Mouse (Mus musculus) CH12.LX (cell line): ENCODE data around the gene Fam171a2. TPM values are rescaled to one million over a fixed set of nuclear protein-coding genes. Genes with fewer than 3 reads are reported as not detected.

Experiments used
- DNase-seq: peaks from one replicate; pipeline ENCODE4 v3.0.0-alpha.2; 2013; ENCODE audit errors: extremely low read depth
- H3K27ac ChIP-seq: 2 replicates; pipeline ENCODE4 v1.5.1; 2012; ENCODE audit warnings: low read depth, mild to moderate bottlenecking, control low read depth, moderate library complexity; ENCODE audit not compliant: insufficient read depth
- H3K27me3 ChIP-seq: replicated peaks from 2 replicates; pipeline ENCODE3; 2012; ENCODE audit warnings: inconsistent platforms
- H3K36me3 ChIP-seq, 2 experiments: replicated peaks in 1 of 2; 2 replicates each; pipeline versions ENCODE3 to v1.6.1; 2012; ENCODE audit warnings: inconsistent platforms in 1 of 2, low read length in 1 of 2, mild to moderate bottlenecking in 1 of 2, mixed read lengths in 1 of 2, moderate library complexity in 1 of 2; ENCODE audit not compliant: control insufficient read depth in 1 of 2, insufficient read depth in 1 of 2
- H3K4me1 ChIP-seq, 2 experiments: 2 replicates each; pipeline ENCODE4 v1.6.1; 2012; ENCODE audit warnings: inconsistent platforms in 1 of 2, moderate library complexity in 1 of 2; ENCODE audit not compliant: insufficient read depth in 2 of 2, control insufficient read depth in 1 of 2
- H3K4me2 ChIP-seq: 2 replicates; pipeline ENCODE4 v1.6.1; 2012; ENCODE audit warnings: low read depth, mild to moderate bottlenecking, control low read depth; ENCODE audit not compliant: poor library complexity, insufficient read depth, severe bottlenecking
- H3K4me3 ChIP-seq, 3 experiments: fragments of 150-350 bp in 1 of 3; sonication (generic) in 1 of 3; replicated peaks in 1 of 3; 2 replicates each; pipeline versions ENCODE3 to v1.5.1; 2011 to 2012; ENCODE audit warnings: low read depth in 2 of 3, low read length in 2 of 3, mild to moderate bottlenecking in 2 of 3, moderate library complexity in 2 of 3, control low read depth in 1 of 3, improper control_type of control experiment in 1 of 3, inconsistent platforms in 1 of 3, mixed read lengths in 1 of 3; ENCODE audit not compliant: poor library complexity in 1 of 3
- H3K79me2 ChIP-seq: replicated peaks from 2 replicates; pipeline ENCODE4 v1.6.1; 2012; ENCODE audit warnings: mild to moderate bottlenecking, moderate library complexity; ENCODE audit not compliant: control insufficient read depth, poor library complexity, insufficient read depth, severe bottlenecking; ENCODE audit errors: extremely low read depth
- H3K9ac ChIP-seq: 2 replicates; pipeline ENCODE4 v1.6.1; 2012; ENCODE audit warnings: low read depth, mild to moderate bottlenecking, control low read depth, moderate library complexity; ENCODE audit not compliant: insufficient read depth
- H3K9me3 ChIP-seq: replicated peaks from 2 replicates; pipeline ENCODE3; 2012; ENCODE audit warnings: low read length, inconsistent platforms, mixed read lengths
- CHD1 ChIP-seq: IDR thresholded peaks from 2 replicates; pipeline ENCODE4 v1.6.1; 2012; ENCODE audit warnings: low read depth, low read length, improper control_type of control experiment, inconsistent platforms
- CHD2 ChIP-seq: IDR thresholded peaks from 2 replicates; pipeline ENCODE4 v1.6.1; 2011; ENCODE audit warnings: low read length, improper control_type of control experiment
- CTCF ChIP-seq, 2 experiments: IDR thresholded peaks in 1 of 2; conservative IDR thresholded peaks in 1 of 2; 2 replicates each; pipeline ENCODE4 v1.5.1; 2011 to 2012; ENCODE audit warnings: low read depth in 2 of 2, low read length in 2 of 2, improper control_type of control experiment in 1 of 2, inconsistent platforms in 1 of 2, mild to moderate bottlenecking in 1 of 2, moderate library complexity in 1 of 2
- ELF1 ChIP-seq: IDR thresholded peaks from 2 replicates; pipeline ENCODE4 v1.6.1; 2014; ENCODE audit warnings: low read depth, mild to moderate bottlenecking, inconsistent platforms, low read length, improper control_type of control experiment
- KAT2A ChIP-seq: IDR thresholded peaks from 2 replicates; pipeline ENCODE4 v1.6.1; 2012; ENCODE audit warnings: low read length, improper control_type of control experiment, inconsistent platforms; ENCODE audit not compliant: insufficient replicate concordance
- MAX ChIP-seq: IDR thresholded peaks from 2 replicates; pipeline ENCODE4 v1.6.1; 2011; ENCODE audit warnings: low read length, improper control_type of control experiment
- MXI1 ChIP-seq: IDR thresholded peaks from 2 replicates; pipeline ENCODE4 v1.6.1; 2011; ENCODE audit warnings: mild to moderate bottlenecking, low read depth, low read length, improper control_type of control experiment
- NELFE ChIP-seq: IDR thresholded peaks from 2 replicates; pipeline ENCODE4 v1.6.1; 2011; ENCODE audit warnings: low read depth, low read length, improper control_type of control experiment
- POLR2A ChIP-seq: IDR thresholded peaks from 2 replicates; pipeline ENCODE4 v1.6.1; 2011; ENCODE audit warnings: low read depth, mild to moderate bottlenecking, improper control_type of control experiment, low read length
- TBP ChIP-seq: conservative IDR thresholded peaks from 2 replicates; pipeline ENCODE4 v1.6.1; 2011; ENCODE audit warnings: low read depth, low read length, improper control_type of control experiment
- TCF12 ChIP-seq: IDR thresholded peaks from 2 replicates; pipeline ENCODE4 v1.6.1; 2014; ENCODE audit warnings: low read depth, mild to moderate bottlenecking, inconsistent platforms, low read length, improper control_type of control experiment
- UBTF ChIP-seq: IDR thresholded peaks from 2 replicates; pipeline ENCODE4 v1.6.1; 2012; ENCODE audit warnings: low read depth, mild to moderate bottlenecking, inconsistent platforms, low read length, improper control_type of control experiment, moderate library complexity
- USF1 ChIP-seq: IDR thresholded peaks from 2 replicates; pipeline ENCODE4 v1.6.1; 2014; ENCODE audit warnings: low read depth, mild to moderate bottlenecking, inconsistent platforms, low read length, improper control_type of control experiment
- USF2 ChIP-seq: conservative IDR thresholded peaks from 2 replicates; pipeline ENCODE4 v1.6.1; 2011; ENCODE audit warnings: low read depth, low read length, improper control_type of control experiment
- ZKSCAN1 ChIP-seq: IDR thresholded peaks from 2 replicates; pipeline ENCODE4 v1.6.1; 2012; ENCODE audit warnings: low read depth, inconsistent platforms, low read length, improper control_type of control experiment, borderline replicate concordance
- ZNF384 ChIP-seq: IDR thresholded peaks from 2 replicates; pipeline ENCODE4 v1.6.1; 2012; ENCODE audit warnings: low read depth, low read length, improper control_type of control experiment, inconsistent platforms
- dilution Hi-C: fragments of 300-500 bp; cut with MboI; formaldehyde crosslinking; loops from 2 replicates; pipeline ENCODE4 v1.14.3; 2020; ENCODE audit warnings: low sequenced_read_pairs; ENCODE audit not compliant: extremely low pct_unique_long_range_greater_than_20kb, extremely low pct_ligation_motif_present
- in situ Hi-C: fragments of 300-500 bp; cut with MboI; formaldehyde crosslinking; loops from 3 replicates; pipeline ENCODE4 v1.14.3; 2019; ENCODE audit warnings: low sequenced_read_pairs, low pct_ligation_motif_present, low pct_unique_long_range_greater_than_20kb, mixed read lengths
- polyA plus RNA-seq: library from polyadenylated mRNA; unstranded; fragments of >175 nt; gene quantifications from 2 replicates; pipeline ENCODE4 v1.2.1, GENCODE M21; 2012; ENCODE audit warnings: low read depth; ENCODE audit not compliant: insufficient read length
- total RNA-seq, 2 experiments: library from RNA; depleted of rRNA; stranded (reverse); fragments of 300-350 nt in 1 of 2; fragments of >200 nt in 1 of 2; gene quantifications; 2 replicates each; pipeline ENCODE4 v1.2.3; 2012 to 2014

Gene Fam171a2
- total and polyA plus RNA-seq, 3 experiments, result not detected

DNA sequence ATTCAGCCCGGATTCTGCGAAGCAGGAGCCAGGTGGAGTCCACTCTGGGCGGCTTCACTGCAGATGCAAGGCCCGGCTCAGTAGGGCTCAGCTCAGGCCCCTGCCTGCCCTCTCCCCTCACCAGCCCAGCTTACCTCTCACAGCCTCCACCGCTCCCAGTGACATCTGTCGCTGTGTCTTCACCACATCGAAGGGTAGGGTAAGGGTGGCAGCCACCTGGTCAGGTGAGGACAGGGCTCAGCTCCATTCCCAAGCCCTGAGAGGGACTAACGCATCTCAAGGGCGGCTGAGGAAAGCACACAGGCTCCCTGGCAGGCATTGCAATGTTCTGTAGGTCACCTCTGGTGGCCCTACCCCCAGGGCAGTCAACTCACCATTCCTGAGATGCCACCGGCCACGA lies 43.8 kb downstream of the Fam171a2 start:
- no peaks in the 10 kb centered on the region for H3K27me3 ChIP-seq
- H3K4me3 ChIP-seq, result no peak overlapping the region
- no peak overlapping the region for H3K4me2 ChIP-seq
- DNase-seq, result no peak
- peaks cover 46 to 64% of the 10 kb centered on the region in 2 experiments for H3K36me3 ChIP-seq
- dilution Hi-C loops, result loop anchor here (25.0 kb wide), 1 partner anchor 91 kb away; the partner anchor contains the start of gene Ubtf
- H3K27ac ChIP-seq, result no peak overlapping the region
- H3K9me3 ChIP-seq, result no peaks in the 10 kb centered on the region
- H3K79me2 ChIP-seq, result peaks cover 12% of the 10 kb centered on the region
- peaks cover 8 to 29% of the 10 kb centered on the region in 2 experiments for H3K4me1 ChIP-seq
- in situ Hi-C loops, result no loop called here
- TF ChIP-seq ELF1, result no peak
- no peak for TF ChIP-seq USF2
- TF ChIP-seq CTCF (conservative IDR thresholded peaks at IDR 0.05 in 1 of 2, IDR thresholded peaks at IDR 0.05 in 1 of 2; ENCODE audit: low read depth in 2 of 2, low read length in 2 of 2), result no peak
- no peak for TF ChIP-seq UBTF
- no peak for TF ChIP-seq KAT2A
- TF ChIP-seq POLR2A, result no peak; the same call in 1 of the 2 replicates
- no peak for TF ChIP-seq CHD1
- TF ChIP-seq TBP, result no peak
- H3K9ac ChIP-seq, result no peak overlapping the region

DNA sequence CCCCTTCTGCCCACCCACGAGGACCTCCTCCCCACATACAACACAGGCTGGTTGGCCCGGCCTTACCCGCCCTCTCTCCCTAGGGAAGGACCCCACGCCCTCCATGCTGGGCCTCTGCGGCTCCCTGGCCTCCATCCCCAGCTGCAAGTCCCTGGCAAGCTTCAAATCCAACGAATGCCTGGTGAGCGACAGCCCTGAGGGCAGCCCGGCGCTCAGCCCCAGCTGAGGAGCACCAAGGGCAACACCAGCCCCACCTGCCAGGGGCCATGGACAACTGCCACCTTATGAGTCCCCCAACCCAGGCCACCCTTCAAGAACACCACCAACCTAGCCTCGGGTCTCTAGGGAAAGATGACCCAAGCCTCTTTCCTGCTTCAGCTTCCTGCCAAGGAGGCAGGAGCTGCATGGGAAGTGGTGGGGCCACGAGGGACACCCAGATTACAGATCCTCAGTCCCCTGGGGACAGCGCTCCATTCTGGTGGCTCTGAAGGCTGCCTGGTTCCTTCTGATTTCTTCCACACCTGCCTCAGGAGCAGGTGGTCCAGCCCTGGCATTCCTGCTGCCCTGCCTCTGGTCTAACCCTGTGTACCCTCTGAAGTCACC lies 45.5 kb downstream of the Fam171a2 start:
- Histone ChIP-seq H3K4me2 (no peak overlapping the region), H3K9me3 (no peaks in the 10 kb centered on the region), H3K4me1 (peaks cover 8 to 29% of the 10 kb centered on the region in 2 experiments), H3K9ac (no peak overlapping the region), H3K79me2 (peaks cover 12% of the 10 kb centered on the region), H3K27ac (no peak overlapping the region), H3K4me3 (no peak overlapping the region), H3K36me3 (peaks cover 46 to 64% of the 10 kb centered on the region in 2 experiments), H3K27me3 (peaks cover under 1% of the 10 kb centered on the region)
- in situ Hi-C loops (no loop called here), dilution Hi-C loops (loop anchor here (25.0 kb wide), 1 partner anchor 90 kb away; the partner anchor contains the start of gene Ubtf)
- DNase-seq, result no peak
- TF ChIP-seq MAX (no peak), POLR2A (peak; percentile 26; the same call in 1 of the 2 replicates)

DNA sequence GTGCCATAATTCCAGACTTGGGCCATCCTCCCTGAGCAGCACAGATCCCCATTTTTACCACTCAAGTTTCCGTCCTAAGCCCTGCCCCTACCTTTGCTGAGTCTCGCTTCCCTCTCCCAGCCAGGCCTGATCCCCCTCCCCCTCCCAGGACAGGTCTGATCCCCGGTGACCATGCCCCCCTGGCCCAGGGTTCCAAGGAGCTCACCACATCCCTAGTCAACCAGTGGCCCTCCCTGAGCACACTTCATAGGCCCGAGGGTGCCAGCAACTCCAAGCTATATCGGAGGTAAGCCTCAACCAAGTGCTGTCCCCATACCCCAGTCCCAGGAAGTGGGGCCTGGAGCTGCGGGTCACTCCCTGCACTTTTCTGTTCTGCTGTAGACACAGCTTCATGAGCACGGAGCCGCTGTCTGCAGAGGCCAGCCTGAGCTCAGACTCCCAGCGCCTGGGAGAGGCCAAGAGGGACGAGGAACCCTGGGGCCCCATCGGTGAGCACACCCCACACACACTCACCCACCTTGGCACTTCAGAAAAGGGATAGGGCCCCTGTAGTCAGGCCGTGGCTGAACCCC lies 46.9 kb downstream of the Fam171a2 start:
- peaks cover 4 to 19% of the 10 kb centered on the region in 2 experiments for H3K4me1 ChIP-seq
- in situ Hi-C loops (no loop called here), dilution Hi-C loops (loop anchor here (25.0 kb wide), 1 partner anchor 88 kb away; the partner anchor contains the start of gene Ubtf)
- H3K27me3 ChIP-seq, result peaks cover 14% of the 10 kb centered on the region
- no peak overlapping the region for H3K9ac ChIP-seq
- no peak overlapping the region for H3K4me2 ChIP-seq
- DNase-seq, result no peak
- H3K27ac ChIP-seq, result no peak overlapping the region
- no peak overlapping the region for H3K4me3 ChIP-seq
- no peak for TF ChIP-seq MAX
- TF ChIP-seq TCF12, result no peak
- no peak for TF ChIP-seq ZKSCAN1
- no peak for TF ChIP-seq USF1
- no peak for TF ChIP-seq MXI1
- no peak for TF ChIP-seq NELFE
- TF ChIP-seq CHD2, result 0 out of 2 replicates have a peak, but pooled peaks have one; percentile 24
- no peak for TF ChIP-seq ZNF384
- peaks cover 43 to 58% of the 10 kb centered on the region in 2 experiments for H3K36me3 ChIP-seq
- 0 out of 2 replicates have a peak, but pooled peaks cover under 1% of the 10 kb centered on the region for H3K79me2 ChIP-seq
- no peaks in the 10 kb centered on the region for H3K9me3 ChIP-seq
